Mouse (Mus musculus) myocyte (in vitro differentiated cells): ENCODE measurements around the gene Adgrg1.

Source experiments
- MYOD1 ChIP-seq, 3 experiments: IDR thresholded peaks; one replicate each; pipeline ENCODE4 v1.6.1; 2011; ENCODE audit warnings: control low read depth in 2 of 3, low read depth in 2 of 3, mild to moderate bottlenecking in 2 of 3, moderate library complexity in 1 of 3; ENCODE audit not compliant: insufficient read length in 2 of 3, control insufficient read depth in 1 of 3
- POLR2A ChIP-seq: IDR thresholded peaks from one replicate; pipeline ENCODE4 v1.6.1; 2011; ENCODE audit warnings: low read depth, mild to moderate bottlenecking, control low read depth, moderate library complexity; ENCODE audit not compliant: insufficient read length
- REST ChIP-seq: IDR thresholded peaks from one replicate; pipeline ENCODE4 v1.6.1; 2011; ENCODE audit warnings: mild to moderate bottlenecking, control low read depth, moderate library complexity; ENCODE audit not compliant: insufficient read depth, insufficient read length
- USF1 ChIP-seq: IDR thresholded peaks from one replicate; pipeline ENCODE4 v1.6.1; 2011; ENCODE audit warnings: low read depth, mild to moderate bottlenecking, control low read depth, moderate library complexity

DNA sequence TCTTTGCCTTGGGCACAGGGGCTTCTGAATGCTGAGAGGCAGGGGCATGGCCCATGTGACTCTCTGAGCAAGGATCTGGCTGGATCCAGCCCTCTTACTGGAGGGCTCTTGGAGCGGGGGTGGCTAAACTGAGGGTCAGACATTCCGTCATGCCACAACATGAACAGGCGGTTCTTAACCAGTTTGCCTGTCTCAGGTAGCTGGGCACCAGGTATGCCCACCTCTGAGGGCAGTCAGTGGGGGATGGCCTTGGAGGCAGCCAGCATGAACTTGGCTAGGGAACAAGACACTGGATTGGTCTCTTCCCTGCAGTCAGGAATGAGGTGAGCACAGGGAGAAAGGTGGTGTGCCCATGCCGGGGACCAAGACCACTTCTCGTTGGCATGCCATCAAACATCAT lies 5.6 kb downstream of the Adgrg1 start:
- TF ChIP-seq USF1 (no peak), POLR2A (no peak), MYOD1 (IDR thresholded peaks at IDR 0.05; ENCODE audit: control insufficient read depth in 1 of 3, insufficient read length in 2 of 3, low read depth in 2 of 3) (no peak), REST (no peak)
